Mouse (Mus musculus): ENCODE measurements around the gene Pigp. TPM values are rescaled to one million over a fixed set of nuclear protein-coding genes. Genes with fewer than 3 reads are reported as not detected.

Pigp gene
- total and polyA plus RNA-seq, 3 experiments: 63.8 to 163 (median 103) TPM

DNA sequence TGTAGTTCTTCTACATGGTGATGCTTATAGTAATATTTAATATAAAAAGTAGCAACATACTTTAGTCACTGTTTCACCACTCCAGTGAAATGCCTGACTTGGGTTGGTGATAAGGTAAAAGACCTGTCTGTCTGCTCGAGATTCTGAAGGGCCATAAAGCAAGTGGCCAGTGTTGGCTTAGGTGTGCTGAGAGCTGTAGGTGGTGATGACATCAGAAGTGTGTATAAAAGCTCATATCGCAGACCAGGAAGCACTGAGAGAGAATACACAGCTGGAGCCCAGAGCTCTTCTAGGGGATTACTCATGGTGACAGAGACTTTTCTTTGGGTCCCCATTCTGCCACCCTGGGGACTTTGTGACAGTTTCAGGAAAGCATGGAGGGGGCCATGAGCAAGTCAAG is 40.6 kb upstream of the Pigp start:
- no peak overlapping the region for H3K9ac ChIP-seq (ENCODE audit: insufficient read depth, low read depth)
- TF ChIP-seq MAFK (IDR thresholded peaks at IDR 0.05; ENCODE audit: insufficient replicate concordance, low read length): no peak
- dilution Hi-C loops (cut with MboI; ENCODE audit: extremely low pct_ligation_motif_present, extremely low pct_unique_long_range_greater_than_20kb, low sequenced_read_pairs): no loop called here

GRCm38 (mm10) chr16:94411287-94411686 is 39.6 kb upstream of the Pigp start:
- peaks cover 5 to 18% of the 10 kb centered on the region in 2 experiments; a peak in 3 of 4 replicates for H3K4me1 ChIP-seq (ENCODE audit: control insufficient read depth in 1 of 2, insufficient read depth in 2 of 2)
- TF ChIP-seq IRF4 (IDR thresholded peaks at IDR 0.05; ENCODE audit: low read depth, low read length) (no peak), JUND (conservative IDR thresholded peaks at IDR 0.05; ENCODE audit: low read depth, low read length) (no peak), MAFK (IDR thresholded peaks at IDR 0.05; ENCODE audit: insufficient replicate concordance, low read length) (no peak), MEF2A (IDR thresholded peaks at IDR 0.05; ENCODE audit: borderline replicate concordance, low read depth, low read length) (no peak), POLR2AphosphoS2 (IDR thresholded peaks at IDR 0.05; ENCODE audit: low read depth, low read length) (no peak), ZNF384 (IDR thresholded peaks at IDR 0.05; ENCODE audit: low read depth, low read length) (no peak), MXI1 (IDR thresholded peaks at IDR 0.05; ENCODE audit: low read depth, low read length) (no peak), NRF1 (IDR thresholded peaks at IDR 0.05; ENCODE audit: low read depth, low read length) (no peak), MAX (IDR thresholded peaks at IDR 0.05; ENCODE audit: low read length) (no peak)
- dilution Hi-C loops (cut with MboI; ENCODE audit: extremely low pct_ligation_motif_present, extremely low pct_unique_long_range_greater_than_20kb, low sequenced_read_pairs): no loop called here
- DNase-seq (ENCODE audit: extremely low read depth): no peak
- no peak overlapping the region for H3K27ac ChIP-seq (ENCODE audit: insufficient read depth, low read depth)
- no peaks in the 10 kb centered on the region for H3K9me3 ChIP-seq (replicated peaks; ENCODE audit: low read length)
- H3K4me2 ChIP-seq (ENCODE audit: insufficient read depth, low read depth, poor library complexity, severe bottlenecking): no peak overlapping the region
- no peak overlapping the region for H3K4me3 ChIP-seq (replicated peaks in 1 of 3; ENCODE audit: low read depth in 2 of 3, low read length in 2 of 3, poor library complexity in 1 of 3)
- no peaks in the 10 kb centered on the region; the same call in 1 of the 2 replicates for H3K79me2 ChIP-seq (replicated peaks; ENCODE audit: control insufficient read depth, extremely low read depth, insufficient read depth, poor library complexity, severe bottlenecking)
- in situ Hi-C loops (cut with MboI; ENCODE audit: low pct_ligation_motif_present, low pct_unique_long_range_greater_than_20kb, low sequenced_read_pairs): no loop called here
- H3K27me3 ChIP-seq (replicated peaks): no peaks in the 10 kb centered on the region
- peaks cover 17 to 78% of the 10 kb centered on the region in 2 experiments for H3K36me3 ChIP-seq (replicated peaks in 1 of 2; ENCODE audit: control insufficient read depth in 1 of 2, insufficient read depth in 1 of 2, low read length in 1 of 2)
- no peak overlapping the region for H3K9ac ChIP-seq (ENCODE audit: insufficient read depth, low read depth)

More for the DNA sequence above, 40.6 kb upstream of the Pigp start:
- Histone ChIP-seq H3K9me3 (replicated peaks; ENCODE audit: low read length) (no peaks in the 10 kb centered on the region), H3K4me1 (ENCODE audit: control insufficient read depth in 1 of 2, insufficient read depth in 2 of 2) (peaks cover 5 to 18% of the 10 kb centered on the region in 2 experiments; a peak in 3 of 4 replicates), H3K27ac (ENCODE audit: insufficient read depth, low read depth) (no peak overlapping the region), H3K27me3 (replicated peaks) (no peaks in the 10 kb centered on the region), H3K79me2 (replicated peaks; ENCODE audit: control insufficient read depth, extremely low read depth, insufficient read depth, poor library complexity, severe bottlenecking) (no peaks in the 10 kb centered on the region; the same call in 1 of the 2 replicates), H3K4me3 (replicated peaks in 1 of 3; ENCODE audit: low read depth in 2 of 3, low read length in 2 of 3, poor library complexity in 1 of 3) (no peak overlapping the region), H3K36me3 (replicated peaks in 1 of 2; ENCODE audit: control insufficient read depth in 1 of 2, insufficient read depth in 1 of 2, low read length in 1 of 2) (peaks cover 17 to 72% of the 10 kb centered on the region in 2 experiments), H3K4me2 (ENCODE audit: insufficient read depth, low read depth, poor library complexity, severe bottlenecking) (no peak overlapping the region)
- no peak for DNase-seq (ENCODE audit: extremely low read depth)
- in situ Hi-C loops (cut with MboI; ENCODE audit: low pct_ligation_motif_present, low pct_unique_long_range_greater_than_20kb, low sequenced_read_pairs): no loop called here

DNA sequence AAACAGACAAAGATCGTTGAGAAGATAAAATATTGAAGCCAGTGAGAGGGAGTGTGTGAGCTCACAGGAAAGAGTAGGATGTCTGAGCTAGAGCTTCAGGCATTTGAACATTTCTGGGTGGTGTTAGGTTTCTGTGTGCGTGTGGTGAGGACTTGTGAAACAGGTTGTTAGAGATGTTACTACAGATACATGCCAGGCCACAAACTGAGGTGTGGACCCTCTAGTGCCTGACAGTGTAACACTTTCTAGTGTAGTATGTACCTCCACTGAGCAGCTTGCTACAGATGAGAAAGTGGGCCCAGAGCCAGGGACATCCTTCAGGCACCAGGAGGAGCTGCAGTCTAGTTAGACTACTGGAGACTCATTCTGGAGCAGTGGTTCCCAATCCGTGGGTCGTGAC is 30.5 kb upstream of the Pigp start:
- peaks cover 2% of the 10 kb centered on the region; the same call in 1 of the 2 replicates for H3K79me2 ChIP-seq (replicated peaks; ENCODE audit: control insufficient read depth, extremely low read depth, insufficient read depth, poor library complexity, severe bottlenecking)
- no peak overlapping the region for H3K9ac ChIP-seq (ENCODE audit: insufficient read depth, low read depth)
- no peak for TF ChIP-seq CTCF (conservative IDR thresholded peaks at IDR 0.05 in 1 of 2, IDR thresholded peaks at IDR 0.05 in 1 of 2; ENCODE audit: low read depth in 2 of 2, low read length in 2 of 2)
- TF ChIP-seq UBTF (IDR thresholded peaks at IDR 0.05; ENCODE audit: low read depth, low read length): no peak
- no peak for DNase-seq (ENCODE audit: extremely low read depth)
- H3K4me2 ChIP-seq (ENCODE audit: insufficient read depth, low read depth, poor library complexity, severe bottlenecking): no peak overlapping the region
- H3K4me1 ChIP-seq (ENCODE audit: control insufficient read depth in 1 of 2, insufficient read depth in 2 of 2): 0 out of 4 replicates have a peak, but pooled peaks cover 0 to 2% of the 10 kb centered on the region in 2 experiments
- in situ Hi-C loops (cut with MboI; ENCODE audit: low pct_ligation_motif_present, low pct_unique_long_range_greater_than_20kb, low sequenced_read_pairs) (no loop called here), dilution Hi-C loops (cut with MboI; ENCODE audit: extremely low pct_ligation_motif_present, extremely low pct_unique_long_range_greater_than_20kb, low sequenced_read_pairs) (no loop called here)
- no peak overlapping the region for H3K4me3 ChIP-seq (replicated peaks in 1 of 3; ENCODE audit: low read depth in 2 of 3, low read length in 2 of 3, poor library complexity in 1 of 3)
- no peaks in the 10 kb centered on the region for H3K9me3 ChIP-seq (replicated peaks; ENCODE audit: low read length)
- peaks cover 16 to 35% of the 10 kb centered on the region in 2 experiments for H3K36me3 ChIP-seq (replicated peaks in 1 of 2; ENCODE audit: control insufficient read depth in 1 of 2, insufficient read depth in 1 of 2, low read length in 1 of 2)
- H3K27ac ChIP-seq (ENCODE audit: insufficient read depth, low read depth): no peak overlapping the region
- H3K27me3 ChIP-seq (replicated peaks): no peaks in the 10 kb centered on the region

Data from CH12.LX (cell line).